9 mouse cellular contexts compared by ENCODE assay signal in genomic region chr2:149830536-149831458, GRCm38 (mm10). TPM values are rescaled to one million over a fixed set of nuclear protein-coding genes. Genes with fewer than 3 reads are reported as not detected.
DNase-seq lines count a peak whose midpoint lies in the region; ATAC-seq and TF ChIP-seq lines count a peak whose summit lies in the region.
"Had no signal": no experiment of that assay in that cellular context is flagged by ENCODE, and none has a peak within 500 bp of the region (broad histone marks: within the 10 kb centered on the region; RNA-seq: fewer than 3 reads in every experiment).

Gene C530025M09Rik, minus strand, starts transcription at chr2:149831213.

- peak; percentile 18 for DNase-seq in gastrocnemius, adult 2 months
- no peak for DNase-seq in gastrocnemius, adult 18-20 months (ENCODE audit: low spot score)
- peak; percentile 79 for DNase-seq in limb, embryonic 10.5 days (ENCODE audit: low spot score)
- peak; percentile 22 to 68 for DNase-seq in urinary bladder, postnatal 4 days (ENCODE audit: low spot score in 2 of 2)

- H3K27ac ChIP-seq in gastrocnemius, adult 2 months, result no peak within 1 kb of the TSS
- no peak within 1 kb of the TSS for H3K27ac ChIP-seq in forebrain, embryonic 12.5 days
- peak within 1 kb of the TSS; percentile 80 for H3K27ac ChIP-seq in hindbrain, embryonic 13.5 days
- H3K27ac ChIP-seq in limb, embryonic 10.5 days, result peak within 1 kb of the TSS; percentile 81
- H3K27ac ChIP-seq in neural tube, embryonic 12.5 days, result no peak within 1 kb of the TSS

- H3K4me2 ChIP-seq in forebrain, embryonic 12.5 days, result peak within 1 kb of the TSS; percentile 99
- H3K4me2 ChIP-seq in hindbrain, embryonic 13.5 days, result peak within 1 kb of the TSS; percentile 95
- H3K4me2 ChIP-seq in neural tube, embryonic 12.5 days (replicated peaks), result peak within 1 kb of the TSS; percentile 89

- intact Hi-C loops in gastrocnemius, adult 2 months (cut with DNase I), result no loop called here

- peak within 1 kb of the TSS; percentile 58 for H3K4me3 ChIP-seq in gastrocnemius, adult 2 months
- peak within 1 kb of the TSS; percentile 59 for H3K4me3 ChIP-seq in forebrain, embryonic 12.5 days (replicated peaks)
- H3K4me3 ChIP-seq in hindbrain, embryonic 13.5 days, result peak within 1 kb of the TSS; percentile 67
- H3K4me3 ChIP-seq in limb, embryonic 10.5 days, result peak within 1 kb of the TSS; percentile 68
- H3K4me3 ChIP-seq in neural tube, embryonic 12.5 days, result peak within 1 kb of the TSS; percentile 57

- H3K36me3 ChIP-seq in forebrain, embryonic 12.5 days (replicated peaks), result no peaks in the 10 kb centered on the region
- H3K36me3 ChIP-seq in hindbrain, embryonic 13.5 days, result no peaks in the 10 kb centered on the region
- H3K36me3 ChIP-seq in limb, embryonic 10.5 days, result no peaks in the 10 kb centered on the region
- H3K36me3 ChIP-seq in neural tube, embryonic 12.5 days, result no peaks in the 10 kb centered on the region

- H3K4me1 ChIP-seq in forebrain, embryonic 12.5 days, result peaks cover 17% of the 10 kb centered on the region
- peaks cover 26% of the 10 kb centered on the region for H3K4me1 ChIP-seq in hindbrain, embryonic 13.5 days (replicated peaks)
- peaks cover 25% of the 10 kb centered on the region for H3K4me1 ChIP-seq in limb, embryonic 10.5 days
- peaks cover 20% of the 10 kb centered on the region for H3K4me1 ChIP-seq in neural tube, embryonic 12.5 days

- ATAC-seq in cerebellum, adult (ENCODE audit: insufficient number of reproducible peaks, low FRiP score, low TSS enrichment), result peak; percentile 59
- ATAC-seq in forebrain, embryonic 12.5 days (ENCODE audit: low FRiP score), result peak; percentile 93
- peak; percentile 86 for ATAC-seq in hindbrain, embryonic 13.5 days (ENCODE audit: low FRiP score)
- peak; percentile 91 for ATAC-seq in neural tube, embryonic 12.5 days (ENCODE audit: low FRiP score, low read depth)

- no peaks in the 10 kb centered on the region for H3K9me3 ChIP-seq in forebrain, embryonic 12.5 days
- H3K9me3 ChIP-seq in hindbrain, embryonic 13.5 days, result no peaks in the 10 kb centered on the region
- H3K9me3 ChIP-seq in limb, embryonic 10.5 days (replicated peaks), result no peaks in the 10 kb centered on the region
- no peaks in the 10 kb centered on the region for H3K9me3 ChIP-seq in neural tube, embryonic 12.5 days

- H3K9ac ChIP-seq in forebrain, embryonic 12.5 days, result peak within 1 kb of the TSS; percentile 67
- peak within 1 kb of the TSS; percentile 84 for H3K9ac ChIP-seq in hindbrain, embryonic 13.5 days
- H3K9ac ChIP-seq in neural tube, embryonic 12.5 days, result peak within 1 kb of the TSS; percentile 82

- H3K27me3 ChIP-seq in forebrain, embryonic 12.5 days, result peaks cover 45% of the 10 kb centered on the region
- H3K27me3 ChIP-seq in hindbrain, embryonic 13.5 days, result peaks cover 53% of the 10 kb centered on the region
- H3K27me3 ChIP-seq in limb, embryonic 10.5 days (ENCODE audit: low read depth, poor library complexity, severe bottlenecking), result peaks cover 59% of the 10 kb centered on the region
- H3K27me3 ChIP-seq in neural tube, embryonic 12.5 days (replicated peaks), result peaks cover 29% of the 10 kb centered on the region

- no peak for TF ChIP-seq CTCF in gastrocnemius, adult 2 months (IDR thresholded peaks at IDR 0.05)

- WGBS in forebrain, embryonic 12.5 days, result under 1% methylated on average over 68 of the region's 82 CpGs
- WGBS in hindbrain, embryonic 13.5 days, result under 1% methylated on average over 81 of the region's 82 CpGs
- under 1% methylated on average over 74 of the region's 82 CpGs for WGBS in limb, embryonic 10.5 days
- WGBS in neural tube, embryonic 12.5 days, result under 1% methylated on average over 72 of the region's 82 CpGs

RNA-seq across cellular contexts. Expression of gene C530025M09Rik, which starts in this region (rescaled TPM):
- not detected for total RNA-seq in gastrocnemius, adult 2 months (2021)
- total RNA-seq in gastrocnemius, adult 18-20 months (2021), result not detected
- polyA plus RNA-seq in forebrain, embryonic 12.5 days (2016; fragmentation: Nextera tagmentation; extraction: Ambion mirVana), result 0.42 and 0.89 TPM in 2 replicates
- polyA plus RNA-seq in hindbrain, embryonic 13.5 days (2015; fragmentation: Nextera tagmentation; extraction: Ambion mirVana), result 1.1 and 1.4 TPM in 2 replicates
- 0.30 TPM in 1 of 2 replicates, not detected in the other for polyA plus RNA-seq in limb, embryonic 10.5 days (2016; fragmentation: Nextera tagmentation; extraction: Ambion mirVana)
- polyA plus RNA-seq in neural tube, embryonic 12.5 days (2016; fragmentation: Nextera tagmentation; extraction: Ambion mirVana), result 1.2 and 1.9 TPM in 2 replicates
- polyA plus RNA-seq: gonadal fat pad, adult 2 months had no signal

Comparison
In these comparisons a context has a peak if more than half of its experiments do, and no peak if none do; other contexts are left out.
1. Peak in DNase-seq and H3K4me3 ChIP-seq in gastrocnemius, adult 2 months; RNA of the gene not detected or under 1 TPM.
2. Peak in ATAC-seq, H3K4me3 ChIP-seq, H3K9ac ChIP-seq and H3K4me2 ChIP-seq in forebrain, embryonic 12.5 days; RNA of the gene not detected or under 1 TPM.
3. Peak in DNase-seq, H3K4me3 ChIP-seq and H3K27ac ChIP-seq in limb, embryonic 10.5 days; RNA of the gene not detected or under 1 TPM.